Mouse (Mus musculus): ENCODE measurements around the gene Zfp780b. TPM values are rescaled to one million over a fixed set of nuclear protein-coding genes. Genes with fewer than 3 reads are reported as not detected.
"Not testable (repeated sequence)": the region's sequence is repeated elsewhere in the genome, so short reads cannot be mapped to it uniquely, and the experiment has no call there.

The Zfp780b gene
- polyA plus RNA-seq, 1 experiment = 1.2 TPM

GRCm38 (mm10) chr7:27933050-27933799, 45.7 kb downstream of the Zfp780b start:
- Histone ChIP-seq H3K36me3 (ENCODE audit: control insufficient read depth, insufficient read depth) (no peaks in the 10 kb centered on the region), H3K4me2 (ENCODE audit: low read depth) (peak overlapping the region; percentile 77), H3K27me3 (ENCODE audit: control insufficient read depth, insufficient read depth, insufficient read length) (no peaks in the 10 kb centered on the region), H3K4me3 (no peak overlapping the region), H3K79me2 (ENCODE audit: control insufficient read depth, insufficient read depth) (no peaks in the 10 kb centered on the region), H3ac (ENCODE audit: control insufficient read depth, insufficient read length) (no peak overlapping the region)
- TF ChIP-seq TCF12 (IDR thresholded peaks at IDR 0.05; ENCODE audit: insufficient read depth, poor library complexity, severe bottlenecking) = no peak
- no peak for TF ChIP-seq MYOG (IDR thresholded peaks at IDR 0.05; ENCODE audit: control insufficient read depth in 1 of 3, insufficient read depth in 1 of 3, insufficient read length in 2 of 3, low read depth in 2 of 3)
- no peak for TF ChIP-seq REST (IDR thresholded peaks at IDR 0.05; ENCODE audit: insufficient read depth, insufficient read length)
- no peak for TF ChIP-seq MYOD1 (IDR thresholded peaks at IDR 0.05; ENCODE audit: control insufficient read depth in 1 of 3, insufficient read length in 2 of 3, low read depth in 2 of 3)
- no peak for TF ChIP-seq USF1 (IDR thresholded peaks at IDR 0.05; ENCODE audit: low read depth)
- TF ChIP-seq TCF3 (IDR thresholded peaks at IDR 0.05; ENCODE audit: insufficient read length, low read depth) = no peak
- TF ChIP-seq POLR2A (IDR thresholded peaks at IDR 0.05; ENCODE audit: insufficient read length, low read depth) = no peak
- TF ChIP-seq E2F4 (IDR thresholded peaks at IDR 0.05; ENCODE audit: insufficient read depth) = no peak
- no peak for TF ChIP-seq SRF (IDR thresholded peaks at IDR 0.05; ENCODE audit: control insufficient read depth, insufficient read length, low read depth)
- no peak for TF ChIP-seq POLR2AphosphoS2 (IDR thresholded peaks at IDR 0.05; ENCODE audit: insufficient read length, low read depth)
- TF ChIP-seq MAX (IDR thresholded peaks at IDR 0.05; ENCODE audit: low read depth) = no peak

- peak within 1 kb of the TSS; percentile 80 for H3K4me3 ChIP-seq
These were observed 49.9 kb downstream of the Zfp780b start, which contains the start of gene Zfp974 for GRCm38 (mm10) chr7:27928818-27929695. Gene Zfp974, minus strand, starts transcription at chr7:27929460.

GRCm38 (mm10) chr7:27927041-27927440, 51.9 kb downstream of the Zfp780b start:
- not testable (repeated sequence) for H3K4me3 ChIP-seq; H3K4me2 ChIP-seq (ENCODE audit: low read depth); H3K36me3 ChIP-seq (ENCODE audit: control insufficient read depth, insufficient read depth); H3K27me3 ChIP-seq (ENCODE audit: control insufficient read depth, insufficient read depth, insufficient read length); H3ac ChIP-seq (ENCODE audit: control insufficient read depth, insufficient read length); H3K79me2 ChIP-seq (ENCODE audit: control insufficient read depth, insufficient read depth)

More at GRCm38 (mm10) chr7:27928818-27929695, 49.9 kb downstream of the Zfp780b start, which contains the start of gene Zfp974:
- Histone ChIP-seq H3K79me2 (ENCODE audit: control insufficient read depth, insufficient read depth) (no peaks in the 10 kb centered on the region), H3K4me2 (ENCODE audit: low read depth) (peak within 1 kb of the TSS; percentile 89), H3K27me3 (ENCODE audit: control insufficient read depth, insufficient read depth, insufficient read length) (no peaks in the 10 kb centered on the region), H3ac (ENCODE audit: control insufficient read depth, insufficient read length) (peak within 1 kb of the TSS; percentile 3), H3K36me3 (ENCODE audit: control insufficient read depth, insufficient read depth) (peaks cover 3% of the 10 kb centered on the region)
- TF ChIP-seq POLR2A (IDR thresholded peaks at IDR 0.05; ENCODE audit: insufficient read length, low read depth) = no peak
- TF ChIP-seq E2F4 (IDR thresholded peaks at IDR 0.05; ENCODE audit: insufficient read depth) = no peak
- no peak for TF ChIP-seq TCF3 (IDR thresholded peaks at IDR 0.05; ENCODE audit: insufficient read length, low read depth)
- no peak for TF ChIP-seq MYOG (IDR thresholded peaks at IDR 0.05; ENCODE audit: control insufficient read depth in 1 of 3, insufficient read depth in 1 of 3, insufficient read length in 2 of 3, low read depth in 2 of 3)
- TF ChIP-seq MAX (IDR thresholded peaks at IDR 0.05; ENCODE audit: low read depth) = no peak
- TF ChIP-seq USF1 (IDR thresholded peaks at IDR 0.05; ENCODE audit: low read depth) = no peak
- no peak for TF ChIP-seq REST (IDR thresholded peaks at IDR 0.05; ENCODE audit: insufficient read depth, insufficient read length)
- no peak for TF ChIP-seq POLR2AphosphoS2 (IDR thresholded peaks at IDR 0.05; ENCODE audit: insufficient read length, low read depth)
- no peak for TF ChIP-seq TCF12 (IDR thresholded peaks at IDR 0.05; ENCODE audit: insufficient read depth, poor library complexity, severe bottlenecking)
- TF ChIP-seq CEBPB (IDR thresholded peaks at IDR 0.05; ENCODE audit: insufficient read depth, poor library complexity, severe bottlenecking) = no peak
- TF ChIP-seq MYOD1 (IDR thresholded peaks at IDR 0.05; ENCODE audit: control insufficient read depth in 1 of 3, insufficient read length in 2 of 3, low read depth in 2 of 3) = no peak
- TF ChIP-seq SRF (IDR thresholded peaks at IDR 0.05; ENCODE audit: control insufficient read depth, insufficient read length, low read depth) = no peak

- not testable (repeated sequence) for H3K79me2 ChIP-seq (ENCODE audit: control insufficient read depth, insufficient read depth); H3ac ChIP-seq (ENCODE audit: control insufficient read depth, insufficient read length); H3K4me3 ChIP-seq; H3K27me3 ChIP-seq (ENCODE audit: control insufficient read depth, insufficient read depth, insufficient read length); H3K4me2 ChIP-seq (ENCODE audit: low read depth)
- peaks cover 12% of the 10 kb centered on the region for H3K36me3 ChIP-seq (ENCODE audit: control insufficient read depth, insufficient read depth)
These were observed 68.0 kb downstream of the Zfp780b start for GRCm38 (mm10) chr7:27910952-27911351.

Other genes with a start within 250 kb of the Zfp780b start
- gene Zfp60, start 247.8 kb downstream of the Zfp780b start, polyA plus RNA-seq (2012; fragmentation: generic; extraction: Trizol) = 2.0 TPM
- gene Zfp626, start 172.0 kb downstream of the Zfp780b start, polyA plus RNA-seq (2012; fragmentation: generic; extraction: Trizol) = 0.80 TPM
- gene Zfp59, start 140.6 kb downstream of the Zfp780b start, polyA plus RNA-seq (2012; fragmentation: generic; extraction: Trizol) = 1.2 TPM
- gene Zfp607a, start 121.6 kb downstream of the Zfp780b start, polyA plus RNA-seq (2012; fragmentation: generic; extraction: Trizol) = 0.65 TPM
- gene Zfp974, start 49.7 kb downstream of the Zfp780b start, polyA plus RNA-seq (2012; fragmentation: generic; extraction: Trizol) = 2.5 TPM
- gene Zfp850, start 34.9 kb upstream of the Zfp780b start, polyA plus RNA-seq (2012; fragmentation: generic; extraction: Trizol) = 0.20 TPM
- 268 TPM for gene Psmc4, start 70.9 kb upstream of the Zfp780b start, polyA plus RNA-seq (2012; fragmentation: generic; extraction: Trizol)
- not detected for gene Fcgbp, start 92.1 kb upstream of the Zfp780b start, polyA plus RNA-seq (2012; fragmentation: generic; extraction: Trizol)
- gene 9530053A07Rik, start 150.3 kb upstream of the Zfp780b start, polyA plus RNA-seq (2012; fragmentation: generic; extraction: Trizol) = 0.11 TPM
- gene Fbl, start 190.5 kb upstream of the Zfp780b start, polyA plus RNA-seq (2012; fragmentation: generic; extraction: Trizol) = 155 TPM
- 25.1 TPM for gene Dyrk1b, start 200.3 kb upstream of the Zfp780b start, polyA plus RNA-seq (2012; fragmentation: generic; extraction: Trizol)

Measured in myocyte (in vitro differentiated cells).